Mouse (Mus musculus): ENCODE data around the gene Ptpn11. TPM values are rescaled to one million over a fixed set of nuclear protein-coding genes. Genes with fewer than 3 reads are reported as not detected.
"Not testable (repeated sequence)": the region's sequence is repeated elsewhere in the genome, so short reads cannot be mapped to it uniquely, and the experiment has no call there.

The Ptpn11 gene
- 10 to 100 TPM; 87.4 TPM for total RNA-seq (2021)
- long read RNA-seq, experiment 1, partial matches to known transcripts = 0 of 1 reads
- long read RNA-seq, experiment 1, other reads (novel, unspliced or antisense) = 1 of 1 reads
- long read RNA-seq, experiment 2, full-length matches to known transcripts = 2 of 25 reads
- long read RNA-seq, experiment 2, partial matches to known transcripts = 11 of 25 reads
- long read RNA-seq, experiment 2, other reads (novel, unspliced or antisense) = 12 of 25 reads

- DNase-seq (ENCODE audit: low spot score in 2 of 2) = peak; percentile 77 to 79
Measured at GRCm38 (mm10) chr5:121190836-121191583, at the start of gene Ptpn11. Gene Ptpn11 (minus strand): TSS chr5:121191397.

GRCm38 (mm10) chr5:121239846-121240245 lies 48.6 kb upstream of the Ptpn11 start:
- no peak for DNase-seq (ENCODE audit: low spot score in 2 of 2)

- DNase-seq (ENCODE audit: low spot score in 2 of 2) = no peak
Measured at GRCm38 (mm10) chr5:121238208-121238607, 47.0 kb upstream of the Ptpn11 start.

- DNase-seq (ENCODE audit: low spot score in 2 of 2) = no peak
Measured at GRCm38 (mm10) chr5:121236171-121236570, 45.0 kb upstream of the Ptpn11 start.

- DNase-seq (ENCODE audit: low spot score in 2 of 2) = no peak
Measured at GRCm38 (mm10) chr5:121233726-121234125, 42.5 kb upstream of the Ptpn11 start.

GRCm38 (mm10) chr5:121232789-121233188 lies 41.6 kb upstream of the Ptpn11 start:
- no peak for DNase-seq (ENCODE audit: low spot score in 2 of 2)

- DNase-seq (ENCODE audit: low spot score in 2 of 2) = no peak
Measured at GRCm38 (mm10) chr5:121230811-121231210, 39.6 kb upstream of the Ptpn11 start.

- no peak for DNase-seq (ENCODE audit: low spot score in 2 of 2)
Measured at GRCm38 (mm10) chr5:121229182-121229581, 38.0 kb upstream of the Ptpn11 start.

GRCm38 (mm10) chr5:121227330-121227729 lies 36.1 kb upstream of the Ptpn11 start:
- not testable (repeated sequence) for DNase-seq (ENCODE audit: low spot score in 2 of 2)

GRCm38 (mm10) chr5:121226845-121227244 lies 35.6 kb upstream of the Ptpn11 start:
- DNase-seq (ENCODE audit: low spot score in 2 of 2) = no peak

GRCm38 (mm10) chr5:121226406-121226805 lies 35.2 kb upstream of the Ptpn11 start:
- DNase-seq (ENCODE audit: low spot score in 2 of 2) = no peak

- no peak for DNase-seq (ENCODE audit: low spot score in 2 of 2)
Measured at GRCm38 (mm10) chr5:121225854-121226253, 34.7 kb upstream of the Ptpn11 start.

GRCm38 (mm10) chr5:121224856-121225255 lies 33.7 kb upstream of the Ptpn11 start:
- no peak for DNase-seq (ENCODE audit: low spot score in 2 of 2)

GRCm38 (mm10) chr5:121224020-121224419 lies 32.8 kb upstream of the Ptpn11 start:
- not testable (repeated sequence) for DNase-seq (ENCODE audit: low spot score in 2 of 2)

GRCm38 (mm10) chr5:121221328-121221850 lies 30.2 kb upstream of the Ptpn11 start:
- no peak for DNase-seq (ENCODE audit: low spot score in 2 of 2)

GRCm38 (mm10) chr5:121220732-121221301 lies 29.6 kb upstream of the Ptpn11 start:
- DNase-seq (ENCODE audit: low spot score in 2 of 2) = no peak

- peak; percentile 95 to 99 for DNase-seq (ENCODE audit: low spot score in 2 of 2)
Measured at GRCm38 (mm10) chr5:121219980-121220731, 29.0 kb upstream of the Ptpn11 start, which contains the start of gene Hectd4. Gene Hectd4 (plus strand): TSS chr5:121220219.

- DNase-seq (ENCODE audit: low spot score in 2 of 2) = no peak
Measured at GRCm38 (mm10) chr5:121219190-121219589, 28.0 kb upstream of the Ptpn11 start.

GRCm38 (mm10) chr5:121217313-121217634 lies 26.1 kb upstream of the Ptpn11 start:
- no peak for DNase-seq (ENCODE audit: low spot score in 2 of 2)

- DNase-seq (ENCODE audit: low spot score in 2 of 2) = not testable (repeated sequence)
Measured at GRCm38 (mm10) chr5:121216584-121217312, 25.6 kb upstream of the Ptpn11 start.

- peak in 1 of 2 experiments; percentile 24 for DNase-seq (ENCODE audit: low spot score in 2 of 2)
Measured at GRCm38 (mm10) chr5:121216126-121216446, 24.9 kb upstream of the Ptpn11 start.
